Mouse (Mus musculus): ENCODE data around the gene Fyn. TPM values are rescaled to one million over a fixed set of nuclear protein-coding genes. Genes with fewer than 3 reads are reported as not detected.
A peak's percentile ranks its signal among the peaks of the same experiment; 100 is the strongest.

The Fyn gene
- polyA plus RNA-seq, 1 experiment from 2014 or later = 71.0 TPM

DNA sequence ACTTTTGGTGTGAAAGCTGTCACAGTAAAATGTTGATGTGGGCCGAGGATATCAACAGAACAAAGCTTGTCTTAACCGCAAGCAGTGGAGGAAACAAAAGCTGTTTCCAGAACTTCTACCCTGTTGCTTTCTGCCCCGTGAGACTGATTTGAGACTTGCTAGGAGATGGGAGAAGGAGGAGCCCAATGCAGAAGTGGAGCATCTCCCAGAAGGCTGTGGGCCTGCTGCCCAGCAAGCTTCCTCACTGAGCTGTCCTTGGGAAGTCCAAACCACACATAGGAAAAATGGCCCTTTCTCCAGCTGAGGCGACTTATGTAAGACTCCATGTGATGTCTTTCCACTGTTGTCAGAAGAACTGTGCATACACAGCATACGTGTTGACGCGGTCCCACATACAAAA lies 101.7 kb downstream of the Fyn start:
- peaks cover 59% of the 10 kb centered on the region for H3K4me1 ChIP-seq (replicated peaks)
- no peak for ATAC-seq (ENCODE audit: low FRiP score)

DNA sequence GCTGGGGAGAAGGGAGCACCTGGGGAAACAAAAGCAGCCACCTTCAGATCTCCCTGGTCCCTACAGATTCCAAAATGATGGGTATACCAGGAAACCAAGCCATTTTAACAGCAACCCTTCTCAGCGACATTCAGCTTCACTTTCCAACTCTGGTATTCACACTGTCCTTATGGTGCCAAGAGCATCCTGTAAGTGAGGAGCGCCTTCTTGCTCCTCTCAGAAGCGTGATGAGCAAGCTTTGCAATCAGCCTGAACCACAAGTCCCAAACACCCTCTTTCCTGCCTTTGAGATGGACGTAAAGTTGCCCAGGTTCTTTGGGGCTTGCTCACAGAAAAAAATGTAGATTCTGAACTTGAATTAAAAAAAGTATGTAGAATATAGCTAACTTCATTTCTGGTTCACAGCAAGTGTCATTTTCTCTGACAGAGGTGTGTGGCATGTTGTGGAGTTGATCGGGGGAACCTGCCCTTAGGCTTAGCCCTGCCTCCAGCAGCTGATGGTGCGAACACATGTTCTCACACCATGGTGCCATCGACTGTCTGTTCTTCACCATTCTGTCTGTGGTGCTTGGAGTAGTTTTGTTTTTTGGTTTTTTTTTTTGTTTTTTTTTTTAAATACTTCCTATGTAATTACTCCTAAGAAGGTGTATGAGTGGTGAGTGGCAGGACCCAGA lies 102.5 kb downstream of the Fyn start:
- Histone ChIP-seq H3K27me3 (no peaks in the 10 kb centered on the region), H3K9me3 (no peaks in the 10 kb centered on the region), H3K27ac (peak overlapping the region; percentile 83), H3K4me1 (replicated peaks) (peaks cover 51% of the 10 kb centered on the region), H3K4me2 (peak overlapping the region; percentile 36), H3K36me3 (no peaks in the 10 kb centered on the region), H3K9ac (peak overlapping the region; percentile 60), H3K4me3 (no peak overlapping the region)
- 76% methylated on average over 7 of the region's 7 CpGs for WGBS
- no peak for ATAC-seq (ENCODE audit: low FRiP score)

More for the DNA sequence above, 101.7 kb downstream of the Fyn start:
- Histone ChIP-seq H3K36me3 (no peaks in the 10 kb centered on the region), H3K4me2 (no peak overlapping the region), H3K9ac (no peak overlapping the region), H3K9me3 (no peaks in the 10 kb centered on the region), H3K27me3 (no peaks in the 10 kb centered on the region), H3K27ac (peak overlapping the region; percentile 23; the same call in 1 of the 2 replicates), H3K4me3 (no peak overlapping the region)
- 83% methylated on average over 7 of the region's 7 CpGs for WGBS

DNA sequence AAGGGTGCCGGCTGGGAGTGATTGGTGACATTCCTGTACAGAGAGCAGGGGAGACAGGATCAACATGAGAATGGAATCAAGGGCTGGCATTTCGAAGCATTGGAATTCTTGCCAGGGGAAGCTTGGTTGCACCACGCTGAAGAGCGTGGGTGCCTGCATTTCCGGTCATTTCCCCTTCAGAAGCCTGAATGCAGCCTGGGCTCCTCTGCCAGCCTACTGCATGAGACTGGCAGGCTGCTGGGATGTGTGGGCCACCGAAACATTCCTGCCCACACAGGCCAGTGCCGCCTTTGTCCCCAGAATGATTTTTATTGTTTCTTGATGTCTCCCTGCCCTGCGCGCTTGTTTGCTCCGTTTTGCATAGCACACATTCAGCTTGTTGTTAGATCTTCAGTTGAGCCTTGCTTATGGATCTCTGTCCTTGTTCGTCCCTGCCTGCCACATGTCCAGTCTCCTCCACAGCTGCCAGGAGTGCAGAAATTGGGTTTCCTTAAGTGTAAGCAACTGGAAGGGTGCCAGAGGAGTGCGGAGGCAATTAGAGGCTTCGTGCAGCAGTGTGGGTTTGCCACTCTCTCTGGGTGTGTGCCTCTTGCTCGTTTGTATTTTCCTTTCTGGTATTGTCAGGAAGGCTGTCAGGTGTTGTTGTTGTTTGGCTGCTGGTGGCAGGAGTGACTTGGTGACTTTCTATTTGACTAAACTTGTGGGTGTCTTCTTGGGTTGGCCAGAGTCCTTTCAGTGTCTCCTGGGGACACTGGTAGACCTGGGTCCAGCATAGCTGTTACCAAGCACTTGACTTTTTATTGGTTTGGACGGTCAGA lies 103.3 kb downstream of the Fyn start:
- Histone ChIP-seq H3K4me2 (peak overlapping the region; percentile 36), H3K27me3 (no peaks in the 10 kb centered on the region), H3K4me1 (replicated peaks) (peaks cover 47% of the 10 kb centered on the region), H3K27ac (peak overlapping the region; percentile 83), H3K9me3 (no peaks in the 10 kb centered on the region), H3K4me3 (no peak overlapping the region), H3K9ac (peak overlapping the region; percentile 60), H3K36me3 (no peaks in the 10 kb centered on the region)
- WGBS = 44% methylated on average over 15 of the region's 15 CpGs
- ATAC-seq (ENCODE audit: low FRiP score) = peak; percentile 61

GRCm38 (mm10) chr10:39472923-39473322 lies 104.3 kb downstream of the Fyn start:
- Histone ChIP-seq H3K36me3 (no peaks in the 10 kb centered on the region), H3K4me3 (no peak overlapping the region), H3K4me2 (no peak overlapping the region), H3K4me1 (replicated peaks) (peaks cover 42% of the 10 kb centered on the region), H3K9me3 (no peaks in the 10 kb centered on the region), H3K9ac (no peak overlapping the region), H3K27ac (peak overlapping the region; percentile 3; the same call in 1 of the 2 replicates), H3K27me3 (no peaks in the 10 kb centered on the region)
- 63% methylated on average over 7 of the region's 7 CpGs for WGBS
- no peak for ATAC-seq (ENCODE audit: low FRiP score)

- Histone ChIP-seq H3K9me3 (no peaks in the 10 kb centered on the region), H3K4me1 (replicated peaks) (peaks cover 19% of the 10 kb centered on the region), H3K4me2 (no peak overlapping the region), H3K27ac (no peak overlapping the region), H3K27me3 (no peaks in the 10 kb centered on the region), H3K36me3 (peaks cover 5% of the 10 kb centered on the region; the same call in 1 of the 2 replicates), H3K9ac (no peak overlapping the region), H3K4me3 (no peak overlapping the region)
- WGBS = 98% methylated on average over 1 of the region's 1 CpGs
- no peak for ATAC-seq (ENCODE audit: low FRiP score)
These were observed 110.7 kb downstream of the Fyn start for GRCm38 (mm10) chr10:39479361-39479760.

GRCm38 (mm10) chr10:39484382-39484826 lies 115.7 kb downstream of the Fyn start:
- Histone ChIP-seq H3K27ac (peak overlapping the region; percentile 85), H3K4me1 (replicated peaks) (peaks cover 70% of the 10 kb centered on the region), H3K4me2 (peak overlapping the region; percentile 22), H3K36me3 (peaks cover 5% of the 10 kb centered on the region; the same call in 1 of the 2 replicates), H3K9ac (0 out of 2 replicates have a peak overlapping the region, but pooled peaks have one; percentile 43), H3K4me3 (no peak overlapping the region), H3K27me3 (no peaks in the 10 kb centered on the region), H3K9me3 (no peaks in the 10 kb centered on the region)
- peak; percentile 44; the same call in 1 of the 2 replicates for ATAC-seq (ENCODE audit: low FRiP score)
- 20% methylated on average over 8 of the region's 8 CpGs for WGBS

DNA sequence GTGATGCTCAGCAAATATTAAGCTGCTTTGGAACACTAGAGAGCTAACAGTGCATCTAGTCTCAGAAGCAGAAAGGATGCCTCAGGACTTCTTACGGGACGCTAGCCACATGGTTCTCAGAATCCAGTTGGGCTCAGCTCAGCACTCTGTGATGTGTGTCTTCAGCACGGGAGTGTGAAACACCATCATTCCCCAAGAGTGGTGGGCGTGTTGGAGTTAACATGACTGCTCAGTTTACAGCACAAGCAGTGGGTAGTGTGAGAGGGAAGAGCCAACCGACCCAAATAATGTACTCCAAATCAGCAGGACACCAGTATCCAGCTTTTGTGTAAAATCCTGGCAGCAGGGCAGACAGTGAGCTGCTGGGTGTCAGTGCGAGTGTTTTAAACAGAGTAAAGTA lies 116.2 kb downstream of the Fyn start:
- Histone ChIP-seq H3K27me3 (no peaks in the 10 kb centered on the region), H3K4me1 (replicated peaks) (peaks cover 74% of the 10 kb centered on the region), H3K27ac (peak overlapping the region; percentile 85), H3K4me3 (no peak overlapping the region), H3K9me3 (no peaks in the 10 kb centered on the region), H3K4me2 (peak overlapping the region; percentile 22), H3K9ac (0 out of 2 replicates have a peak overlapping the region, but pooled peaks have one; percentile 43), H3K36me3 (peaks cover 5% of the 10 kb centered on the region; the same call in 1 of the 2 replicates)
- WGBS = 35% methylated on average over 6 of the region's 6 CpGs
- peak; percentile 19; the same call in 1 of the 2 replicates for ATAC-seq (ENCODE audit: low FRiP score)

DNA sequence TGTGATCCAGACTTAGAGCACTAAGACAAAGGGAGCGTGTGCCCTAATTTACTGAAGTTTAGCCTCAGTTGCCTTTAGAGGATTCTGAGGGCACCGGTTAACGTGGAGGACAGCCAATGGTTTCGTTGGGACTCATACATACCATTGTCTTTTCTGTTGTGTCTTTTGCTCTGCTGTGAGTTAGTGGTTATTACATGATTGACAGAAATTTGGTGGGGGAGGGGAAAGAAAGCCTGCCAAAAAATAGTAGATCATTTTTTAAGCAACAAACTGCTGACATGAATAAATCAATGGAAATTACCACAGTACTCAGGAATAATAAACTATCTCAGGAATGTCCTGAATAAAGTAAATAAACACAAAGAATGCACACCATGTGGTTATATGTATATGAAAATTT lies 117.3 kb downstream of the Fyn start:
- peak overlapping the region; percentile 50 for H3K27ac ChIP-seq

GRCm38 (mm10) chr10:39486501-39487450 lies 118.1 kb downstream of the Fyn start:
- Histone ChIP-seq H3K4me3 (no peak overlapping the region), H3K9ac (no peak overlapping the region), H3K27me3 (no peaks in the 10 kb centered on the region), H3K36me3 (peaks cover 5% of the 10 kb centered on the region; the same call in 1 of the 2 replicates), H3K9me3 (no peaks in the 10 kb centered on the region), H3K4me1 (replicated peaks) (peaks cover 76% of the 10 kb centered on the region), H3K27ac (peak overlapping the region; percentile 50), H3K4me2 (no peak overlapping the region)
- 47% methylated on average over 11 of the region's 11 CpGs for WGBS
- no peak for ATAC-seq (ENCODE audit: low FRiP score)

More for the DNA sequence above, 117.3 kb downstream of the Fyn start:
- peaks cover 5% of the 10 kb centered on the region; the same call in 1 of the 2 replicates for H3K36me3 ChIP-seq
- H3K4me1 ChIP-seq (replicated peaks) = peaks cover 78% of the 10 kb centered on the region
- H3K9me3 ChIP-seq = no peaks in the 10 kb centered on the region
- no peak overlapping the region for H3K9ac ChIP-seq
- 75% methylated on average over 4 of the region's 4 CpGs for WGBS
- no peak for ATAC-seq (ENCODE audit: low FRiP score)
- no peak overlapping the region for H3K4me3 ChIP-seq
- H3K4me2 ChIP-seq = no peak overlapping the region
- no peaks in the 10 kb centered on the region for H3K27me3 ChIP-seq

DNA sequence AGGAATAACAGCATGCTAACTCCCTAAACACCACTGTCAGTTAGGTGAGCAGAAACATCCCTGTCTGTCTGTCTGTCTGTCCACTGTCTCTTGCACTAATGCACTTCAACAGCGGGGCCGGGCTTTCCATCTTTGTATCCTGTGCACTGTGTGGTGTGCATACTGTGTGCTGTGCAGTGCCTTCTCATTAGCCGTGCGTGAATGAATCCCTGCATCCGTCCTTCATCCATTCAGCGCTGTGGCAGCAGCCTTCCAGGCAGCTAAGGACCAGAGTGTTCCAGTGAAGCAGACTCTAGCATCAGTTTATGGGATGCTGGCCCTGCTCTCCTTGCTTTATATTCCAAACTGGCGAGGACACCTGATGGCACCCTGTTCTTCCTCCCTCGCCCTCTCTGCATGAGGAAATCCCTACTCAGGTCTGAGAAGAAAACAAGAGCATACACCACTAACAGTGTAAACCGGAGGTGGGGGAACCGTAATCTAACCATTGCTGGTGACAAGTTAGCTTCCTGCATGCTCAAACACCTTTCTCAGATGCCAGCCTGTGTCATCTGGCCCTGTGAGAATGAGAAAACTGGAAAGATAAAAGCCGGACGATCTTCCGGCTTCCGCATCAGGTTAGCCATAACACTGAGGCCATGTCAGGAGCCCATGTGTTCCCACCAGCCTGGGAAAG lies 119.2 kb downstream of the Fyn start:
- no peak for ATAC-seq (ENCODE audit: low FRiP score)
- Histone ChIP-seq H3K4me3 (no peak overlapping the region), H3K36me3 (peaks cover 5% of the 10 kb centered on the region; the same call in 1 of the 2 replicates), H3K9me3 (no peaks in the 10 kb centered on the region), H3K9ac (0 out of 2 replicates have a peak overlapping the region, but pooled peaks have one; percentile 20), H3K27ac (peak overlapping the region; percentile 50), H3K27me3 (no peaks in the 10 kb centered on the region), H3K4me2 (no peak overlapping the region), H3K4me1 (replicated peaks) (peaks cover 84% of the 10 kb centered on the region)
- 63% methylated on average over 14 of the region's 14 CpGs for WGBS

DNA sequence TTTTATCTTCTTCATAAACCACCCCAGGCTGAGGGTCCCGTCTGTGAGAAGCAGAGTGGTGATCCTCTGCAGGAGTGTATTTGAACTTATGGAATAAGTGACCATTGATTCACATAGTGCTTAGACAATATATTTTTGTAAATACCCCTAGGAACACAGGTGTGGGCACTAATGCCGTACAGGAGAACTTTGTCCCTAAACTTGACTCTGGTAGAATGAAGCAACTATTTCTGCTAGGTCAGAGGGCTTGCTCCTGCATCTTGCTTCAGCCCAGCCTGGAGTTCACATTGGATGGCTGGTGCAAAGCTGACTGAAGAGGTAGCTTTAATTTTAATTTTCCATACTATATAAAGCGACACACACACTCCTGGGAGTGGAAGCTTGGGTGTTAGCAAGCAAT lies 119.9 kb downstream of the Fyn start:
- no peak overlapping the region for H3K4me2 ChIP-seq
- H3K4me3 ChIP-seq = no peak overlapping the region
- ATAC-seq (ENCODE audit: low FRiP score) = no peak
- WGBS = 87% methylated on average over 3 of the region's 3 CpGs
- peaks cover 86% of the 10 kb centered on the region for H3K4me1 ChIP-seq (replicated peaks)
- H3K27ac ChIP-seq = peak overlapping the region; percentile 50; the same call in 1 of the 2 replicates
- H3K9me3 ChIP-seq = no peaks in the 10 kb centered on the region
- no peaks in the 10 kb centered on the region for H3K27me3 ChIP-seq
- H3K9ac ChIP-seq = no peak overlapping the region
- no peaks in the 10 kb centered on the region for H3K36me3 ChIP-seq
